Mouse (Mus musculus): Measurements from ENCODE around the gene Elp1.
A peak's percentile ranks its signal among the peaks of the same experiment; 100 is the strongest.

GRCm38 (mm10) chr4:56742698-56743097, 59.4 kb downstream of the Elp1 start:
- TF ChIP-seq POLR2A (IDR thresholded peaks at IDR 0.05; ENCODE audit: insufficient read length, low read depth) (no peak), CEBPB (IDR thresholded peaks at IDR 0.05; ENCODE audit: insufficient read depth, poor library complexity, severe bottlenecking) (no peak), USF1 (IDR thresholded peaks at IDR 0.05; ENCODE audit: low read depth) (no peak), TCF12 (IDR thresholded peaks at IDR 0.05; ENCODE audit: insufficient read depth, poor library complexity, severe bottlenecking) (no peak), SRF (IDR thresholded peaks at IDR 0.05; ENCODE audit: control insufficient read depth, insufficient read length, low read depth) (no peak), MAX (IDR thresholded peaks at IDR 0.05; ENCODE audit: low read depth) (no peak), TCF3 (IDR thresholded peaks at IDR 0.05; ENCODE audit: insufficient read length, low read depth) (no peak), POLR2AphosphoS2 (IDR thresholded peaks at IDR 0.05; ENCODE audit: insufficient read length, low read depth) (peak; percentile 60), E2F4 (IDR thresholded peaks at IDR 0.05; ENCODE audit: insufficient read depth) (no peak)

All from myocyte (in vitro differentiated cells).